Mouse (Mus musculus) mesoderm, embryonic 11.5 days (tissue): ENCODE measurements around the gene Catsperg1.

Experiments
- DNase-seq: peaks from one replicate; pipeline ENCODE4 v3.0.0-alpha.2; 2012; ENCODE audit warnings: low read depth, low spot score

Catsperg1 gene

DNA sequence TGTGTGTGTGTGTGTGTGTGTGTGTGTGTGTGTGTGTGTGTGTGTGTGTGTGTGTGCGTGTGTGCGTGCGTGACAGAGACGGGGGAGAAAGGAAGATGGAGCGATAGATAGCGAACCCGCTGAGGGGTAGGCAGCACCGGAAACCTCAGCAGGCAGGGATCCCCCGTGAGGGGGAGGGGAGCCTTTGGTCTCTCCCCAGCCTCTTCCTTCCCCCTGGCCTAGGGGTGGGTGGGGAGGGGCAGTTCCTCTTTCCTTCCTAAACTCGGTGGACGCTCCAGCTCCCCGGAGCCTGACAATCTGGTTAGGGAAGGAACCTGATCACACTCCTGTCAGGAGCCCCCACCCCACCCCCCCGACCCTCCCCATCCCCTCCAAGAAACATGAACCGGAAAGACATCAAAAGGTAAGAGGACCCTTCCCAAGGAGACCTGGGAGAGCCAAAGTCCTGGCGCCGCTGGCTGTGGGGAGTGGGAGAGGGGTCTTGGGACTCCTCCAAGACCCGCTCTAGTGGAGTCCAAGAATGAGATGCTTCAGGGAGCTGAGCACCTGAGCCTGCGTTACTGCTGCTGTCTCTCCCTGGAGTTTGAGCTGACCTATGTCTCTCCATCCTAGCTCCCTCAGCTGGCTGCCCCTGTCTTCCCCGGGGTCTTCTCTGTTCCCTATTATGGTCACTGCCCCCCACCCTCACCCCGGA lies 79.0 kb downstream of the Catsperg1 start, which contains the start of gene Rasgrp4:
Gene Rasgrp4, plus strand, starts transcription at position 159 of the 694 bp plus-strand sequence.
- peak; percentile 53 for DNase-seq

DNA sequence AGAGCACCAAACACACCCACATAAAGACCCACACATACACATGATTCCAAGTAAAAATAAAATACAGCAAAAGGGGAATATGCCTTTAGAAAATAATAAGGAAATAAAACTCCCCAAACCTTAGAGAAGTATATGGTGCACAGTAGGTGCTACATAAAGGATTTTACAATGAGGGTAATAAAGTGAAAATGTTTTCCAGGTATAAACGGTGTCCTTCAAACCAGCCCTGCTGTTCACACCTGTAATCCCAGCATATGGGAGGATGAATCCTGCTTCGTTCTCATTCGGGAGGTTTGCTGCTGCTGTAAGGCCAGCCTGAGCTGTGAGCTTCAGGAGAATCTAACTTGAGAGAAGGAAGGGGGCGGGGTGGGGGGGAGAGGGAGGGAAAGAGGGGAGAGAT lies 79.6 kb downstream of the Catsperg1 start:
- no peak for DNase-seq
